ENCODE assay signal across 9 mouse cellular contexts in the genomic region with DNA sequence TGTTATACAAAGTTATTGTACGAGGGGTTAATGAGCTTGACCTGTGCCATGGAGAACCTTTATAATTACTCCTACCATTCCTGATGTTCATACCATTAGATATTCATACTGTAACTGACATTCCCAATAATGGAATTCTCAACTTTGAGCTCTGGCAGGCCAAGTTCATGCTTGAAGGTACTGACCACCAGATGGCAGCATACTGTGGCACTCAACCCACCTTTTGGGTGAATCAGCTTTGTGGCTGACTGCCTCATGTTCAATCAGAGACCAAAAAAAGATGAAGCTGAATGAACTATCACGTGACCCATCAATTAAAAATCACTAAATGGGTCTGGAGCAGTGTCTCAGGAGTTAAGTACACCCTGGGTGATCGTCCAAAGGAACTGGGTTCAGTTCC.
A peak's percentile ranks its signal among the peaks of the same experiment; 100 is the strongest.
DNase-seq lines count a peak whose midpoint lies in the region; ATAC-seq and TF ChIP-seq lines count a peak whose summit lies in the region.
"Had no signal": no experiment of that assay in that cellular context is flagged by ENCODE, and none has a peak within 500 bp of the region (broad histone marks: within the 10 kb centered on the region; RNA-seq: fewer than 3 reads in every experiment).

No protein-coding gene starts in this region.

- H3K4me1 ChIP-seq in MEL (ENCODE audit: control insufficient read depth in 1 of 2, insufficient read depth in 2 of 2, low read length in 2 of 2), result no peaks in the 10 kb centered on the region
- H3K4me1 ChIP-seq in kidney, postnatal 0 days (replicated peaks; ENCODE audit: insufficient read depth, low read length), result no peaks in the 10 kb centered on the region
- H3K4me1 ChIP-seq: neural tube, embryonic 12.5 days had no signal

- WGBS in kidney, postnatal 0 days, result 44% methylated on average over 3 of the region's 3 CpGs

- H3K27ac ChIP-seq in MEL (ENCODE audit: control insufficient read depth, low read depth, low read length), result no peak overlapping the region
- H3K27ac ChIP-seq in kidney, postnatal 0 days, result no peak overlapping the region
- H3K27ac ChIP-seq: neural tube, embryonic 12.5 days had no signal

- no peak overlapping the region for H3K4me3 ChIP-seq in MEL (ENCODE audit: control insufficient read depth in 1 of 2, insufficient read depth in 1 of 2, low read depth in 2 of 2, low read length in 2 of 2)
- no peak overlapping the region for H3K4me3 ChIP-seq in kidney, postnatal 0 days (replicated peaks; ENCODE audit: low read depth, low read length)
- H3K4me3 ChIP-seq: neural tube, embryonic 12.5 days had no signal

- peak; percentile 9 to 40 (median 15); a peak in 4 of 6 replicates for TF ChIP-seq CTCF in MEL (IDR thresholded peaks at IDR 0.05 in 2 of 3, conservative IDR thresholded peaks at IDR 0.05 in 1 of 3; ENCODE audit: control insufficient read depth in 1 of 3, insufficient read depth in 1 of 3, low read depth in 2 of 3, low read length in 3 of 3, poor library complexity in 1 of 3, severe bottlenecking in 1 of 3)
- peak; percentile 68 for TF ChIP-seq CTCF in kidney, postnatal 0 days (IDR thresholded peaks at IDR 0.05; ENCODE audit: low read depth)

- no peak for TF ChIP-seq RAD21 in MEL (IDR thresholded peaks at IDR 0.05; ENCODE audit: low read depth, low read length)

- no peak for TF ChIP-seq POLR2A in MEL (IDR thresholded peaks at IDR 0.05; ENCODE audit: control insufficient read depth in 1 of 2, insufficient read depth in 1 of 2, low read depth in 1 of 2, low read length in 2 of 2, poor library complexity in 1 of 2)

- ATAC-seq in kidney, postnatal 0 days (replicated peaks; ENCODE audit: low FRiP score, low read depth), result no peak
- no peak for ATAC-seq in erythroid progenitor cell, adult 5-6 weeks (replicated peaks; ENCODE audit: low FRiP score, poor library complexity, severe bottlenecking)
- no peak for ATAC-seq in inflammation-experienced regulatory T-cells, adult 6 months

- TF ChIP-seq EP300 in MEL (IDR thresholded peaks at IDR 0.05; ENCODE audit: low read depth in 1 of 2, low read length in 2 of 2), result no peak

- H3K36me3 ChIP-seq in MEL (ENCODE audit: control insufficient read depth in 1 of 2, insufficient read depth in 2 of 2, low read length in 2 of 2), result no peaks in the 10 kb centered on the region
- no peaks in the 10 kb centered on the region for H3K36me3 ChIP-seq in kidney, postnatal 0 days (ENCODE audit: insufficient read depth, low read length)
- H3K36me3 ChIP-seq: neural tube, embryonic 12.5 days had no signal

- no peaks in the 10 kb centered on the region for H3K79me2 ChIP-seq in MEL (ENCODE audit: control insufficient read depth, insufficient read depth, low read length, poor library complexity)

- DNase-seq in kidney, adult 9 months, result peak; percentile 26
- no peak for DNase-seq in kidney, adult 11 months
- peak; percentile 4 for DNase-seq in MEL (ENCODE audit: low read depth, low spot score)
- peak; percentile 73 for DNase-seq in brain, adult 2 months (ENCODE audit: low read depth, low spot score)
- peak; percentile 19 for DNase-seq in kidney, postnatal 0 days (ENCODE audit: low spot score)
- DNase-seq in urinary bladder, postnatal 36 days (ENCODE audit: low spot score in 2 of 2), result no peak

- no peak overlapping the region for H3K9ac ChIP-seq in MEL (ENCODE audit: control insufficient read depth, low read depth, low read length, poor library complexity, severe bottlenecking)
- H3K9ac ChIP-seq in kidney, postnatal 0 days (ENCODE audit: low read depth, low read length), result no peak overlapping the region
- H3K9ac ChIP-seq: neural tube, embryonic 12.5 days had no signal

- H3K27me3 ChIP-seq in MEL (ENCODE audit: control insufficient read depth in 1 of 2, insufficient read depth in 2 of 2, low read length in 2 of 2), result no peaks in the 10 kb centered on the region
- H3K27me3 ChIP-seq in kidney, postnatal 0 days (ENCODE audit: insufficient read depth, low read length), result no peaks in the 10 kb centered on the region
- H3K27me3 ChIP-seq: neural tube, embryonic 12.5 days had no signal

- H3K4me2 ChIP-seq in kidney, postnatal 0 days (ENCODE audit: low read length), result no peak overlapping the region
- H3K4me2 ChIP-seq: neural tube, embryonic 12.5 days had no signal

- H3K9me3 ChIP-seq in MEL (replicated peaks; ENCODE audit: insufficient read depth, low read length), result no peaks in the 10 kb centered on the region
- H3K9me3 ChIP-seq in kidney, postnatal 0 days (replicated peaks; ENCODE audit: low read length), result no peaks in the 10 kb centered on the region
- H3K9me3 ChIP-seq: neural tube, embryonic 12.5 days had no signal

TF ChIP-seq in MEL, 35 proteins besides CTCF, POLR2A, EP300 and RAD21:
- no peak for TF ChIP-seq ZC3H11A (IDR thresholded peaks at IDR 0.05; ENCODE audit: low read depth, low read length)
- no peak for TF ChIP-seq ZMIZ1 (IDR thresholded peaks at IDR 0.05; ENCODE audit: low read depth, low read length)
- TF ChIP-seq KAT2A (conservative IDR thresholded peaks at IDR 0.05; ENCODE audit: low read depth, low read length), result no peak
- no peak for TF ChIP-seq POLR2AphosphoS5 (IDR thresholded peaks at IDR 0.05; ENCODE audit: borderline replicate concordance, low read depth, low read length)
- no peak for TF ChIP-seq GABPA (IDR thresholded peaks at IDR 0.05; ENCODE audit: low read depth, low read length)
- TF ChIP-seq MAFK (IDR thresholded peaks at IDR 0.05; ENCODE audit: borderline replicate concordance, low read depth, low read length), result no peak
- no peak for TF ChIP-seq RCOR1 (IDR thresholded peaks at IDR 0.05; ENCODE audit: low read depth, low read length)
- no peak for TF ChIP-seq CHD2 (IDR thresholded peaks at IDR 0.05; ENCODE audit: low read length)
TF ChIP-seq in MEL: peak in this region for 0.

Comparison
In these comparisons a context has a peak if more than half of its experiments do, and no peak if none do; other contexts are left out.
1. DNase-seq: peak in kidney, adult 9 months (single experiment), MEL (single experiment), brain, adult 2 months (single experiment) and kidney, postnatal 0 days (single experiment); none in kidney, adult 11 months (single experiment) and urinary bladder, postnatal 36 days (0 of 2).